Mouse (Mus musculus) spleen, postnatal 36 days (tissue): ENCODE measurements around the gene Ppp1r13b.
"Not testable (repeated sequence)": the region's sequence is repeated elsewhere in the genome, so short reads cannot be mapped to it uniquely, and the experiment has no call there.

Experiments
- DNase-seq, 2 experiments: peaks; one replicate each; pipeline ENCODE4 v3.0.0; 2022; ENCODE audit warnings: low spot score in 2 of 2, mixed read lengths in 1 of 2

Ppp1r13b gene

GRCm38 (mm10) chr12:111907970-111908681, at the start of gene Ppp1r13b:
Gene Ppp1r13b, minus strand, starts transcription at chr12:111908110.
- DNase-seq, result peak; percentile 92 to 93

GRCm38 (mm10) chr12:111956173-111956572, 48.3 kb upstream of the Ppp1r13b start:
- DNase-seq, result no peak

- DNase-seq, result no peak
These were observed 43.8 kb upstream of the Ppp1r13b start for GRCm38 (mm10) chr12:111951701-111952100.

GRCm38 (mm10) chr12:111950486-111950885, 42.6 kb upstream of the Ppp1r13b start:
- DNase-seq, result no peak

GRCm38 (mm10) chr12:111946716-111947115, 38.8 kb upstream of the Ppp1r13b start:
- DNase-seq, result peak; percentile 83

- not testable (repeated sequence) for DNase-seq
These were observed 38.1 kb upstream of the Ppp1r13b start for GRCm38 (mm10) chr12:111945765-111946655.

- peak in 1 of 2 experiments; percentile 20 for DNase-seq
These were observed 37.2 kb upstream of the Ppp1r13b start for GRCm38 (mm10) chr12:111945115-111945514.

GRCm38 (mm10) chr12:111944065-111944987, 36.4 kb upstream of the Ppp1r13b start:
- peak in 1 of 2 experiments; percentile 23 for DNase-seq

GRCm38 (mm10) chr12:111943421-111944064, 35.6 kb upstream of the Ppp1r13b start:
- no peak for DNase-seq

GRCm38 (mm10) chr12:111938623-111939177, 30.8 kb upstream of the Ppp1r13b start:
- no peak for DNase-seq

GRCm38 (mm10) chr12:111936706-111937550, 29.0 kb upstream of the Ppp1r13b start:
- DNase-seq, result no peak

- DNase-seq, result no peak
These were observed 26.1 kb upstream of the Ppp1r13b start for GRCm38 (mm10) chr12:111933971-111934370.

GRCm38 (mm10) chr12:111933032-111933704, 25.3 kb upstream of the Ppp1r13b start:
- no peak for DNase-seq

GRCm38 (mm10) chr12:111932513-111932912, 24.6 kb upstream of the Ppp1r13b start:
- no peak for DNase-seq

- DNase-seq, result no peak
These were observed 23.6 kb upstream of the Ppp1r13b start for GRCm38 (mm10) chr12:111931411-111932025.

GRCm38 (mm10) chr12:111928411-111928966, 20.6 kb upstream of the Ppp1r13b start:
- no peak for DNase-seq

- no peak for DNase-seq
These were observed 19.4 kb upstream of the Ppp1r13b start for GRCm38 (mm10) chr12:111927338-111927737.

- DNase-seq, result peak in 1 of 2 experiments; percentile 44
These were observed 15.2 kb upstream of the Ppp1r13b start for GRCm38 (mm10) chr12:111923117-111923516.
